Mouse (Mus musculus) liver, adult 2 months (tissue): ENCODE measurements around the gene Tekt2.

Experiments
- CTCF ChIP-seq: fragments of 200-500 bp; IDR thresholded peaks from 2 replicates; pipeline ENCODE4 v1.5.1; 2011; ENCODE audit warnings: low read depth, low read length, control low read depth
- POLR2A ChIP-seq: fragments of 200-500 bp; IDR thresholded peaks from 2 replicates; pipeline ENCODE4 v1.6.1; 2011; ENCODE audit warnings: low read length, control low read depth; ENCODE audit not compliant: insufficient read depth; ENCODE audit errors: extremely low read depth

DNA sequence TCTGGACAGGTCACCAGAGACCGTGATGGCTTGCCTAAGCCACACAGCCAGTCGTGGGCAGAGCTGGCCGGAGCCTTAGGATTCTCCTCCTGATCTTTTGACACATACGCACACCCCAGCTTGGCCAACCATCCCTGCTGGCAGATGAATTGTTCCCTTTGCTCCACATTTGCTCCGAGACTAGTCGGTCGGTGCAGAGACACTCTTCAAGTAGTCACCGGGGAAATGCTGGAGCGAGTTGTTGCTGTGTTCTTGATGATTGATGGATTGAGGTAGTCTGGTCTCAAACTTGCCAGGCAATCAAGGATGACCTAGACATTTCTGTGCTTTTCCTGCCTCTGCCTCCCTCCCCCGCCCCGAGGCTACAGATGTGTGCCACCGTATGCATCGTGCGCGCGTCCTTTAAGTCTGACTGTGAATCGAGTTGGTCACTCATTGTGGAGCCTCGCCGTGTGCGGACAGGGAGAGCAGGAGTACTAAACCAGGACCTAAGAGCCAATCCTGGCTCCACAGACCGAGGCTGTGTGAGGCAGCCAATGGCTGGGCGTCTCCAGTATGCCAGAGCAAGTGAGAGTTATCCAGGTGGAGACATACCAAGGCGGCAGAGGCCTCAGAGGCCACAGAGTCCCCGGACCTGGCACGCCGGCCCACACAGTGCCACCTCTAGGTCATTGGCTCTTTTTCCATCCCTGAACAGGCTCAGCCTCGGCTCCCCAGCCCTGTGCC, 23.7 kb downstream of the Tekt2 start:
- TF ChIP-seq CTCF (no peak), POLR2A (no peak)
